Mouse (Mus musculus) macrophage (primary cell): ENCODE results near the gene Trp53i13. TPM values are rescaled to one million over a fixed set of nuclear protein-coding genes. Genes with fewer than 3 reads are reported as not detected.

Experiments
- H3K27ac ChIP-seq: fragments of 350-480 bp; formaldehyde crosslinking; 2 replicates; pipeline ENCODE4 v1.9.0; 2021
- H3K36me3 ChIP-seq: fragments of 350-480 bp; formaldehyde crosslinking; 2 replicates; pipeline ENCODE4 v1.9.0; 2021; ENCODE audit errors: inconsistent target
- H3K4me3 ChIP-seq: fragments of 350-480 bp; formaldehyde crosslinking; 2 replicates; pipeline ENCODE4 v1.9.0; 2021; ENCODE audit errors: inconsistent target
- H3K79me2 ChIP-seq: fragments of 350-480 bp; formaldehyde crosslinking; 2 replicates; pipeline ENCODE4 v1.9.0; 2021; ENCODE audit errors: inconsistent target
- WGBS: methylation state at CpG from one replicate; pipeline ENCODE4 v1.1.7; 2026; ENCODE audit warnings: inconsistent platforms; ENCODE audit not compliant: missing documents; 5-methylcytosine and 5-hydroxymethylcytosine counted together
- polyA plus RNA-seq: library from polyadenylated mRNA; stranded (reverse); fragments of 250-400 nt; gene quantifications from 3 replicates; pipeline ENCODE4 v1.2.4, GENCODE M21; 2018; ENCODE audit warnings: inconsistent platforms

The Trp53i13 gene
- polyA plus RNA-seq, 1 experiment from 2014 or later, result 1.8 TPM

GRCm38 (mm10) chr11:77501971-77502370 is 13.8 kb downstream of the Trp53i13 start:
- peaks cover 55% of the 10 kb centered on the region for H3K36me3 ChIP-seq
- peaks cover 28% of the 10 kb centered on the region for H3K79me2 ChIP-seq
- no peak overlapping the region for H3K4me3 ChIP-seq
- no peak overlapping the region for H3K27ac ChIP-seq
- 89% methylated on average over 4 of the region's 4 CpGs for WGBS

- peaks cover 34% of the 10 kb centered on the region for H3K79me2 ChIP-seq
- no peak overlapping the region for H3K27ac ChIP-seq
Measured at GRCm38 (mm10) chr11:77501392-77501791, 14.4 kb downstream of the Trp53i13 start.

GRCm38 (mm10) chr11:77500361-77501325 is 15.1 kb downstream of the Trp53i13 start:
- Histone ChIP-seq H3K27ac (no peak overlapping the region), H3K79me2 (peaks cover 42% of the 10 kb centered on the region), H3K36me3 (peaks cover 46% of the 10 kb centered on the region; the same call in 1 of the 2 replicates), H3K4me3 (no peak overlapping the region)
- whole genome bisulfite sequencing, result 87% methylated on average over 17 of the region's 17 CpGs

More at GRCm38 (mm10) chr11:77501392-77501791, 14.4 kb downstream of the Trp53i13 start:
- Histone ChIP-seq H3K36me3 (peaks cover 49% of the 10 kb centered on the region; the same call in 1 of the 2 replicates), H3K4me3 (no peak overlapping the region)
- WGBS, result 16% methylated on average over 5 of the region's 5 CpGs

- H3K79me2 ChIP-seq, result peaks cover 55% of the 10 kb centered on the region
- H3K27ac ChIP-seq, result no peak overlapping the region
- WGBS, result 95% methylated on average over 7 of the region's 7 CpGs
- H3K36me3 ChIP-seq, result peaks cover 33% of the 10 kb centered on the region; the same call in 1 of the 2 replicates
- no peak overlapping the region for H3K4me3 ChIP-seq
Measured at GRCm38 (mm10) chr11:77499354-77499753, 16.4 kb downstream of the Trp53i13 start.

GRCm38 (mm10) chr11:77498261-77499139 is 17.3 kb downstream of the Trp53i13 start:
- WGBS, result 92% methylated on average over 12 of the region's 12 CpGs

GRCm38 (mm10) chr11:77497851-77498250 is 17.9 kb downstream of the Trp53i13 start:
- H3K36me3 ChIP-seq, result peaks cover 18% of the 10 kb centered on the region; the same call in 1 of the 2 replicates
- WGBS, result 84% methylated on average over 4 of the region's 4 CpGs
- H3K4me3 ChIP-seq, result no peak overlapping the region
- H3K79me2 ChIP-seq, result peaks cover 61% of the 10 kb centered on the region
- H3K27ac ChIP-seq, result no peak overlapping the region

More at GRCm38 (mm10) chr11:77498261-77499139, 17.3 kb downstream of the Trp53i13 start:
- H3K4me3 ChIP-seq, result no peak overlapping the region
- H3K79me2 ChIP-seq, result peaks cover 61% of the 10 kb centered on the region
- peaks cover 25% of the 10 kb centered on the region; the same call in 1 of the 2 replicates for H3K36me3 ChIP-seq
- H3K27ac ChIP-seq, result no peak overlapping the region

GRCm38 (mm10) chr11:77497341-77497756 is 18.4 kb downstream of the Trp53i13 start:
- Histone ChIP-seq H3K79me2 (peaks cover 61% of the 10 kb centered on the region), H3K4me3 (no peak overlapping the region), H3K27ac (no peak overlapping the region), H3K36me3 (peaks cover 14% of the 10 kb centered on the region; the same call in 1 of the 2 replicates)
- 58% methylated on average over 6 of the region's 6 CpGs for WGBS

GRCm38 (mm10) chr11:77495507-77495906 is 20.3 kb downstream of the Trp53i13 start:
- peaks cover 14% of the 10 kb centered on the region; the same call in 1 of the 2 replicates for H3K36me3 ChIP-seq
- peaks cover 61% of the 10 kb centered on the region for H3K79me2 ChIP-seq
- H3K27ac ChIP-seq, result no peak overlapping the region
- no peak overlapping the region for H3K4me3 ChIP-seq

GRCm38 (mm10) chr11:77494782-77495181 is 21.0 kb downstream of the Trp53i13 start:
- peaks cover 61% of the 10 kb centered on the region for H3K79me2 ChIP-seq
- 86% methylated on average over 6 of the region's 6 CpGs for WGBS
- peaks cover 6% of the 10 kb centered on the region; the same call in 1 of the 2 replicates for H3K36me3 ChIP-seq
- H3K27ac ChIP-seq, result no peak overlapping the region
- H3K4me3 ChIP-seq, result no peak overlapping the region

- H3K79me2 ChIP-seq, result peaks cover 56% of the 10 kb centered on the region
- H3K4me3 ChIP-seq, result peak overlapping the region; percentile 62
- H3K36me3 ChIP-seq, result 0 out of 2 replicates have a peak, but pooled peaks cover 2% of the 10 kb centered on the region
- WGBS, result 24% methylated on average over 4 of the region's 4 CpGs
- 0 out of 2 replicates have a peak overlapping the region, but pooled peaks have one; percentile 1 for H3K27ac ChIP-seq
Measured at GRCm38 (mm10) chr11:77494344-77494676, 21.5 kb downstream of the Trp53i13 start.

GRCm38 (mm10) chr11:77493512-77494343 is 22.1 kb downstream of the Trp53i13 start, which contains the start of gene Git1:
Gene Git1, plus strand, starts transcription at chr11:77493562.
- peak within 1 kb of the TSS; percentile 58 for H3K27ac ChIP-seq
- peaks cover 50% of the 10 kb centered on the region for H3K79me2 ChIP-seq
- WGBS, result 1% methylated on average over 73 of the region's 74 CpGs
- peak within 1 kb of the TSS; percentile 62 for H3K4me3 ChIP-seq
- no peaks in the 10 kb centered on the region for H3K36me3 ChIP-seq

- WGBS, result 0% methylated on average over 24 of the region's 32 CpGs
- Histone ChIP-seq H3K79me2 (peaks cover 42% of the 10 kb centered on the region), H3K4me3 (peak overlapping the region; percentile 57), H3K27ac (peak overlapping the region; percentile 58), H3K36me3 (no peaks in the 10 kb centered on the region)
Measured at GRCm38 (mm10) chr11:77492911-77493332, 22.9 kb downstream of the Trp53i13 start.

- no peaks in the 10 kb centered on the region for H3K36me3 ChIP-seq
- H3K27ac ChIP-seq, result peak overlapping the region; percentile 58
- H3K4me3 ChIP-seq, result peak overlapping the region; percentile 57
- 3% methylated on average over 17 of the region's 18 CpGs for WGBS
- peaks cover 37% of the 10 kb centered on the region for H3K79me2 ChIP-seq
Measured at GRCm38 (mm10) chr11:77492311-77492871, 23.4 kb downstream of the Trp53i13 start.
